Mouse (Mus musculus) ES-Bruce4 (cell line): ENCODE measurements around the gene Slit1.

Experiments used
- CTCF ChIP-seq: IDR thresholded peaks from one replicate; pipeline ENCODE4 v1.8.1; 2011; ENCODE audit warnings: low read depth, low read length
- POLR2A ChIP-seq: IDR thresholded peaks from one replicate; pipeline ENCODE4 v1.8.1; 2011; ENCODE audit warnings: low read length; ENCODE audit not compliant: insufficient read depth

- TF ChIP-seq CTCF (no peak), POLR2A (no peak)
Measured at GRCm38 (mm10) chr19:41617102-41617501, 126.4 kb downstream of the Slit1 start.
